Comparison of ENCODE assay signal across 19 mouse cellular contexts in the genomic region with DNA sequence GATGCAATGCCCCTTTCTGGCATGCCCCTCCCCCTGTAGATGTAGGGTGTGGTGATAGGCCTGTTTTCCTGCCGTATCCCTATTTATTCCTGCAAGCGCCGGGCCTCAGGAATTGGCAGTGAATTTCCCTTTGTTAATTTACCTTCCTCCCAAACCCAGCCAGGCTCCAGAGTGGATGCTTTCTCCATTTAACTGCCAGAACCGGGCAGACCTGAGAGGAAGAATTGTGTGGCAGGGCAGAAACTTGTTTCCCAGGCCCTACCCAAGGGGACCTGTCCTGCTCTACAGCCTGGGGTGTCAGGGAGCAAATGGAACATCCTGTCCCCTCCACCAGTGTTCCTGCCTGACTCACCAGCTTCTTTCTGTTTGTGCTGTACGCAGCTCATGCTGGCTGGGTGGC. TPM values are rescaled to one million over a fixed set of nuclear protein-coding genes. Genes with fewer than 3 reads are reported as not detected.
DNase-seq lines count a peak whose midpoint lies in the region; ATAC-seq and TF ChIP-seq lines count a peak whose summit lies in the region.
"Had no signal": no experiment of that assay in that cellular context is flagged by ENCODE, and none has a peak within 500 bp of the region (broad histone marks: within the 10 kb centered on the region; RNA-seq: fewer than 3 reads in every experiment).

No protein-coding gene starts in this region.

- H3K9me3 ChIP-seq in heart, embryonic 12.5 days (replicated peaks), result no peaks in the 10 kb centered on the region
- H3K9me3 ChIP-seq: hindbrain, embryonic 15.5 days; limb, embryonic 13.5 days; liver, embryonic 12.5 days; midbrain, embryonic 15.5 days; neural tube, embryonic 12.5 days had no signal

- peak; percentile 59 for DNase-seq in heart, adult 8-10 months (ENCODE audit: low spot score)
- DNase-seq in kidney, postnatal 10 days, result peak; percentile 16
- DNase-seq in kidney, adult 11 months, result no peak
- DNase-seq in heart, postnatal 10 days, result peak; percentile 15 to 16
- peak; percentile 30 to 49 for DNase-seq in kidney, postnatal 25 days
- no peak for DNase-seq in thymus, adult 2 months
- DNase-seq: adrenal gland, adult 2 months; cerebellum, adult 11-12 months; cerebellum, postnatal 10 days; layer of hippocampus, adult 9-11 months; lung, adult 18-20 months; lung, postnatal 4 days; right cerebral cortex, postnatal 25 days had no signal

- H3K4me1 ChIP-seq in heart, embryonic 12.5 days (replicated peaks), result peaks cover 13% of the 10 kb centered on the region
- H3K4me1 ChIP-seq in thymus, adult 2 months (replicated peaks; ENCODE audit: control insufficient read depth, insufficient read depth, low read length), result no peaks in the 10 kb centered on the region; the same call in 1 of the 2 replicates
- H3K4me1 ChIP-seq: hindbrain, embryonic 15.5 days; limb, embryonic 13.5 days; liver, embryonic 12.5 days; midbrain, embryonic 15.5 days; neural tube, embryonic 12.5 days had no signal

- no peak for TF ChIP-seq POLR2A in thymus, adult 2 months (IDR thresholded peaks at IDR 0.05; ENCODE audit: control insufficient read depth, extremely low read depth, insufficient read depth, low read length, poor library complexity)

- no peak overlapping the region for H3K27ac ChIP-seq in heart, embryonic 12.5 days (ENCODE audit: poor library complexity, severe bottlenecking)
- no peak overlapping the region for H3K27ac ChIP-seq in thymus, adult 2 months (ENCODE audit: control insufficient read depth, insufficient read depth, low read length)
- H3K27ac ChIP-seq: hindbrain, embryonic 15.5 days; limb, embryonic 13.5 days; liver, embryonic 12.5 days; midbrain, embryonic 15.5 days; neural tube, embryonic 12.5 days had no signal

- H3K4me3 ChIP-seq in heart, embryonic 12.5 days, result no peak overlapping the region
- H3K4me3 ChIP-seq in thymus, adult 2 months (ENCODE audit: control insufficient read depth, insufficient read depth, low read length), result no peak overlapping the region
- H3K4me3 ChIP-seq: hindbrain, embryonic 15.5 days; limb, embryonic 13.5 days; liver, embryonic 12.5 days; midbrain, embryonic 15.5 days; neural tube, embryonic 12.5 days had no signal

- intact Hi-C loops in heart, postnatal 10 days (cut with DNase I), result no loop called here

- 0 out of 2 replicates have a peak, but pooled peaks cover 3% of the 10 kb centered on the region for H3K27me3 ChIP-seq in heart, embryonic 12.5 days (replicated peaks)
- H3K27me3 ChIP-seq in thymus, adult 2 months (ENCODE audit: control insufficient read depth, insufficient read depth, low read length), result no peaks in the 10 kb centered on the region
- H3K27me3 ChIP-seq: hindbrain, embryonic 15.5 days; limb, embryonic 13.5 days; liver, embryonic 12.5 days; midbrain, embryonic 15.5 days; neural tube, embryonic 12.5 days had no signal

- no peak for ATAC-seq in heart, embryonic 12.5 days (ENCODE audit: insufficient number of reproducible peaks, low FRiP score)
- ATAC-seq: liver, embryonic 12.5 days; midbrain, embryonic 15.5 days had no signal

- no peak for TF ChIP-seq CTCF in thymus, adult 2 months (IDR thresholded peaks at IDR 0.05; ENCODE audit: borderline replicate concordance, control insufficient read depth, extremely low read depth, insufficient read depth, low read length, poor library complexity)

- no peak overlapping the region for H3K9ac ChIP-seq in heart, embryonic 12.5 days
- H3K9ac ChIP-seq: hindbrain, embryonic 15.5 days; limb, embryonic 13.5 days; liver, embryonic 12.5 days; midbrain, embryonic 15.5 days; neural tube, embryonic 12.5 days had no signal

- 58% methylated on average over 5 of the region's 5 CpGs for WGBS in heart, embryonic 12.5 days
- WGBS in thymus, adult 2 months, result 92% methylated on average over 5 of the region's 5 CpGs

- no peak overlapping the region for H3K4me2 ChIP-seq in heart, embryonic 12.5 days
- H3K4me2 ChIP-seq: hindbrain, embryonic 15.5 days; limb, embryonic 13.5 days; liver, embryonic 12.5 days; midbrain, embryonic 15.5 days; neural tube, embryonic 12.5 days had no signal

- H3K36me3 ChIP-seq in heart, embryonic 12.5 days, result no peaks in the 10 kb centered on the region
- no peaks in the 10 kb centered on the region for H3K36me3 ChIP-seq in thymus, adult 2 months (ENCODE audit: control insufficient read depth, insufficient read depth, low read length)
- H3K36me3 ChIP-seq: hindbrain, embryonic 15.5 days; limb, embryonic 13.5 days; liver, embryonic 12.5 days; midbrain, embryonic 15.5 days; neural tube, embryonic 12.5 days had no signal

RNA-seq across cellular contexts. Expression of gene Rftn1, which starts 34.2 kb away (rescaled TPM):
- total RNA-seq in heart, adult 8-10 months (2022), result 10 to 100 TPM; 45.4 to 54.7 (median 50.4) TPM
- 24.2 and 26.6 TPM in 2 replicates for polyA plus RNA-seq in heart, embryonic 12.5 days (2016; fragmentation: Nextera tagmentation; extraction: Ambion mirVana)
- 10 to 100 TPM; 69.5 to 79.2 TPM for total RNA-seq in heart, postnatal 10 days (2021)
- polyA plus RNA-seq in thymus, adult 2 months (2012; rRNA removed), result 102 and 163 TPM in 2 replicates

Comparison
In these comparisons a context has a peak if more than half of its experiments do, and no peak if none do; other contexts are left out.
1. DNase-seq: peak in heart, adult 8-10 months (single experiment), kidney, postnatal 10 days (single experiment), heart, postnatal 10 days (2 of 2) and kidney, postnatal 25 days (2 of 2); none in kidney, adult 11 months (single experiment) and thymus, adult 2 months (single experiment).